Mouse (Mus musculus) cortical plate, adult 2 months (tissue): ENCODE measurements around the gene Arpp21. TPM values are rescaled to one million over a fixed set of nuclear protein-coding genes. Genes with fewer than 3 reads are reported as not detected.
"Not testable (repeated sequence)": the region's sequence is repeated elsewhere in the genome, so short reads cannot be mapped to it uniquely, and the experiment has no call there.

Experiments used
- H3K27ac ChIP-seq: fragments of 200-500 bp; 2 replicates; pipeline ENCODE4 v1.5.1; 2012; ENCODE audit warnings: low read length, control low read depth, inconsistent platforms; ENCODE audit not compliant: insufficient read depth
- H3K4me1 ChIP-seq: fragments of 200-500 bp; 2 replicates; pipeline ENCODE4 v1.6.1; 2011; ENCODE audit warnings: low read length; ENCODE audit not compliant: control insufficient read depth, insufficient read depth
- H3K4me3 ChIP-seq: fragments of 200-500 bp; 2 replicates; pipeline ENCODE4 v1.5.1; 2011; ENCODE audit warnings: mild to moderate bottlenecking, low read length, control low read depth; ENCODE audit not compliant: insufficient read depth
- CTCF ChIP-seq: fragments of 200-500 bp; IDR thresholded peaks from 2 replicates; pipeline ENCODE4 v1.5.1; 2011; ENCODE audit warnings: mild to moderate bottlenecking, control low read depth, low read length; ENCODE audit not compliant: insufficient read depth; ENCODE audit errors: extremely low read depth
- POLR2A ChIP-seq: fragments of 200-500 bp; IDR thresholded peaks from 2 replicates; pipeline ENCODE4 v1.6.1; 2011; ENCODE audit warnings: mild to moderate bottlenecking, low read length, control low read depth; ENCODE audit not compliant: insufficient read depth; ENCODE audit errors: extremely low read depth
- polyA plus RNA-seq: library from polyadenylated mRNA; depleted of rRNA; stranded (reverse); fragments of >200 nt; gene quantifications from 2 replicates; pipeline ENCODE4 v1.2.3, GENCODE M21; 2012

Gene Arpp21
- polyA plus RNA-seq, 1 experiment = 601 TPM

DNA sequence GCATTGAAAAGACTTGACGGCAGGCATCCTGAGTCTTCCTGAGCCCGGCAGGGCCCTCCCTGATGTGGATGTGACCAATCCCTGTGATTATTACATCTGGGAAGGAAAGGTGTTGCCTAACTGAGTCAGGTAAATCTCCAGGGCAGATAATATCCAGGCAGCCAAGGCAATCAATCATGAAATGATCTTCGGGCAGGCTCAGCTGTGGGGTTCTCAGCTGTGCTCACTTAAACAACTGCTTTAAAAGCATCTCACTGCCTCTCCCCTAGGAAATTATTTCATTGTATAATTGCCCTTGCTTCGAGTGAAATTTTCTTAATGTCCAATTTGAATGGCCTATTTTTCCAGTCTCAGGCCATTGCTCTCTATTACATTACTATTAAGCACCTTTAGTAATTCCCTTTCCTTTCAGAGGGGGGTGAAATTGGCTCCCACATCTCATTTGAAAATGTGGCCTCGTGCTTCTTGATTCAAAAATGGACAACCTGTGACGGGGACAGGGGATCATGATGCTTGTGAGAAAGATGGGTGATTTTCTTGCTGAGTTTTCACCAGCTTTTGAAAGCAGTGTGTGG, 180.8 kb downstream of the Arpp21 start:
- Histone ChIP-seq H3K27ac (no peak overlapping the region), H3K4me1 (no peaks in the 10 kb centered on the region), H3K4me3 (no peak overlapping the region)
- TF ChIP-seq CTCF = no peak
- TF ChIP-seq POLR2A = no peak

DNA sequence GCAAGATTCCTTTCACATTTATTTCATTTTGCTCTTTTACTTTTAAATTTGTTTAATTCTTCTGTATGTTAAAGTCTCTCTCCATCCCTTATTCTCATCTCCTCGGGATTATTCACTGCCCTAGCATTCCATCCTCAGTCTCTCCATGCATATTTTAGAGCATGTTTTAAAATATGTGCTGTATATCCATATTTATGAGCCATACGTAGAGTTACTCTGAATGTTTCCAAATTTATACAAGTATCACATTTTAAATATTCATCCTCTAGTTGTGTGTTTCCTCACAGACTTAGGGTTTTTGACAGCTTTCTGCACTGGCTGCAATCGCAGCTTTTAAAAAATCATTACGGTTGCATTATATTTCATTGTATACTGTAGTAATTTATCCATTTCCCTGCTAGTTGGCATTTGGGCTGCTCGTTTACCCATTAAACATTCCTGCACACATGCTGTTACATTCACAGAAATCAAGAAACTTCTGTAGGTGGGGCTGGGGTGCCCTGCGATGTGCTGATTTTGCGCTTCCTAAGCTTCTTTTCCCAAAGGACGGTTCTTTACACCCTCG, 187.8 kb downstream of the Arpp21 start:
- TF ChIP-seq POLR2A (no peak), CTCF (no peak)
- H3K4me1 ChIP-seq = no peaks in the 10 kb centered on the region
- no peak overlapping the region for H3K4me3 ChIP-seq
- no peak overlapping the region for H3K27ac ChIP-seq

DNA sequence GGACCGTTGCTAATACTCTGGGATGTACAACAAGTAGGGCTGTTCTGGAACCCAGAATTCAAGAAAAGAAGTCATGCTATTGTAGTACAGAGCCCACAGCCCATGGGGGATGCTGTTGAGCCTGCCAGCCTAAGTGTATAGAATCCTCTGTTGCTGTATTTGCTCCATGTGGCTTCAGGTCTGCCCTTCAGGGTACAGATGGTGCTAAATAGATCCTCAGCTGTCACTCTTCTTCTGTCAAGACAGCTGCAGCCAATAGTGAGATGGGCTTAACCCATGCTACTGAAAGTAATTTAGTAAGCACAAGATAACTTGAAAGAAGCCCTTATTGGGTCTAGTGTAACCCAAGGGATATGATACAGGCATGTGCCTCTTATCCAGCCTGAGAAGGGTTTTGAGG, 195.2 kb downstream of the Arpp21 start:
- Histone ChIP-seq H3K27ac (no peak overlapping the region), H3K4me3 (no peak overlapping the region), H3K4me1 (no peaks in the 10 kb centered on the region)
- TF ChIP-seq POLR2A = no peak
- no peak for TF ChIP-seq CTCF

DNA sequence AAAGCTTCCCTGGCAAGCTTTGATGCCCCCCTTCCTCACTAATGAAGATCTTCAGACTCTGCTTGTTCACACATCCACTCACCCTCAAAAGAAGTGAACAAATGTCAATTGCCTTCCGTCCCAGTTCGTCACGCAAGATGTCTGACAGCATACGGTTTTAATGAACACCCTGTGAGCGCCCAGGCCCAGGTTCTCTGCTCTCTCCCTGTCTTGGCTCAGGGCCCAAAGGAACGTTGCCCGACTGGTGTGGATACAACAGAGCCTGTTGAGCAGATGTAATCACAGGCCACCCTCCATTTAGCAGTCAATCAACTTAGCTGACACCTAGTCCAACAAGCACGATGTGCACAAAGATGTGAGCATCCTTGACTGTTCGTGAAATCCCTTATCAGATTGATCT, 198.0 kb downstream of the Arpp21 start:
- no peak for TF ChIP-seq CTCF
- TF ChIP-seq POLR2A = no peak
- Histone ChIP-seq H3K4me1 (no peaks in the 10 kb centered on the region), H3K27ac (no peak overlapping the region), H3K4me3 (no peak overlapping the region)

DNA sequence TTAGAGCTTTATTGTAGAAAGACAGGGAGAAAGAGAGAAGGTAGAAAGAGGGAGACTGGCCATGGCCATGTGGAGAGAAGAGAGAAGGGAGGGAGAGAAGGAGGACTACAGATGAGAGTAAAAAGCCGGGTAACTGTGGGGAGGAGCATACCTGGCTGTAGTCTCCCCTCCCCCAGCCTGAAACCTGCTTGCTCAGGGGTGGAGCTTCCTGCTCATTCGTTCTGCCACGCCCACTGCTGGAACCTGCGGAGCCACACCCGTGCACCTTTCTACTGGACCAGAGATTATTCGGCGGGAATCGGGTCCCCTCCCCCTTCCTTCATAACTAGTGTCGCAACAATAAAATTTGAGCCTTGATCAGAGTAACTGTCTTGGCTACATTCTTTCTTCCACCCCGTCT, 201.9 kb downstream of the Arpp21 start:
- H3K4me3 ChIP-seq, H3K4me1 ChIP-seq, H3K27ac ChIP-seq: not testable (repeated sequence)

DNA sequence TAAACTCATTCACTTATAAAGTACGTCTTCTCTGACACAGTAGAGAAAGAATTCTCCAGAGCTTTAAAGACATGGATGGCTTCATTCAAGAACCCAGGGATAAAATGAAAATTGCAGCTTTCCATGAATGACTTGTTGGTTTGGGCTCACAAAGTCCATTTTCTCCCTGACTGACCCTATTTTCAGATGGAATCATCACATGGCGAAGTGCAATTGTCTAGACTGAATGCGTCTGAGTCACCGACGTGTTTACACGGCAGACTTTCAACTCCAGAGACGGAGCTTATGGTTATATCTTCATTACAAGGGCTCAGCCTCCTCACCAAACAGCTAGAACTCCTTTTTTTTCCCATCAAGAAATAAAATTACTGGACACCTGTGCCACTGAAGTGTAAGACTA, 203.6 kb downstream of the Arpp21 start:
- Histone ChIP-seq H3K4me3 (no peak overlapping the region), H3K4me1 (no peaks in the 10 kb centered on the region), H3K27ac (no peak overlapping the region)
- TF ChIP-seq POLR2A (no peak), CTCF (no peak)

DNA sequence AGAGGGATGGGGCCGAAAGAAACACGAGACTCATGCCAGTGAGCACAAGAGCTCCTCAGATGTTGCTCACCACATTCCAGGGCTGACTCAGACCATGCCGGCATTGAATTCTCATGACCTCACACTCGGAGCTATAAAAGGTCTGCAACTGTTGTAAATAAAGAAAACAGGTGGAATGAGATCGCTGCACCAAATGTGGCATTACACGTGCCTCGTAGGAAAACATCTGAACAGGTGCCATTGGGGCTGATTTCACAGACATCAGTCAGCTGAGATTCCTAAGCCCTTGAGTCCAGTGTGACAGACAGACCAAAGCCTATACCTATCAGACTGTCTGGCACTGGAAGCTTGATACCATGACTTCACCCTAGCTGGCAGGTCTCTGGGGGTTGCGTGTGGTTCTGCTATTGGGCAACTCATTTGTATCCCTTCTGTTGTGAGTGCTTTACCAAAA, 212.1 kb downstream of the Arpp21 start:
- H3K4me1 ChIP-seq = no peaks in the 10 kb centered on the region
- no peak overlapping the region for H3K27ac ChIP-seq
- H3K4me3 ChIP-seq = no peak overlapping the region
- TF ChIP-seq POLR2A = no peak
- no peak for TF ChIP-seq CTCF

DNA sequence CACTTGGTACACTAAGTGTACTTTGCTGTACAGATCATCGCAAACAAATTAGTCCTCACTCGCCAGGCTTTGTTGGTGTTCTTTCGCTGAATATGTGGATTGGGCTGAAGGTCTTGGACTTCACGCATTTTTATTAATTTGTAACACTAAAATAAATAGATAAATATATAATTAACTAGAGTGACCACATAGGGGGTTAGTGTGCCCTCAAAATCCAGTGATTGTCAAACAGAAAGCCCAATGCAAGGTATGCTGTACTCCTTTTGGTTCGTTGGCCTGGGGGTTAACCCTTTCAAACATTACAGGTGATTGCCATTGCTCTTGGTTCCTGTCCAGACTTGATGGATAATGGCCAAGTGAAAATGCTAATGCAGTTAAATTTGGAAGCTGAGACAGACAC, 212.6 kb downstream of the Arpp21 start:
- H3K27ac ChIP-seq = no peak overlapping the region
- TF ChIP-seq POLR2A (no peak), CTCF (no peak)

More for the DNA sequence above, 212.6 kb downstream of the Arpp21 start:
- Histone ChIP-seq H3K4me1 (no peaks in the 10 kb centered on the region), H3K4me3 (no peak overlapping the region)
